Mouse (Mus musculus) frontal cortex, adult 2 months (tissue): ENCODE results near the gene Caps2. TPM values are rescaled to one million over a fixed set of nuclear protein-coding genes. Genes with fewer than 3 reads are reported as not detected.
"Not testable (repeated sequence)": the region's sequence is repeated elsewhere in the genome, so short reads cannot be mapped to it uniquely, and the experiment has no call there.

ENCODE experiments used
- DNase-seq, 2 experiments: peaks; one replicate each; pipeline ENCODE4 v3.0.0; 2022; ENCODE audit warnings: low spot score in 1 of 2; ENCODE audit errors: extremely low spot score in 1 of 2
- polyA plus RNA-seq: library from polyadenylated mRNA; depleted of rRNA; stranded (reverse); fragments of >200 nt; gene quantifications from 2 replicates; pipeline ENCODE4 v1.2.3, GENCODE M21; 2012; rRNA removed

Gene Caps2
- 0.25 and 0.46 TPM in 2 replicates for polyA plus RNA-seq

- DNase-seq, result peak in 1 of 2 experiments; percentile 8
These were observed at the start of gene Caps2 for GRCm38 (mm10) chr10:112163168-112163766. Gene Caps2 (plus strand): TSS chr10:112163621.

DNA sequence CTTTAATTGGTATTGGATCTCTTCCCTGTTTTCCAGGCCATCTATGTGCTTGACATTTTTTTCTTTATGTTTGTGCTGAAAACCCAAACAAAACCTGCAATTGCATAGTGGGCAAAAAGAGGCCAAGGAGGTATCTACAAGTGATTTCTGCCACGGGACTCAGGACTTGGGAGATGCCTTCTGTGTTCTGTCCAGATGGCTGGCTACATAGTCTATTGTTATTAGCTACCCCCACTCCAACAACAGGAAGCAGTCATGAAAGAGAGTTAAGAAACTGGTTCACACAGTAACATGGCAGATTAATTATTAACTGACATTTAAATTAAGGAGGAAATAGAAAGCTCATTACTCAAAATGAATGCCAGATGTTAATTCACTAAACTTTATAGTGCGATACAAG lies 38.3 kb upstream of the Caps2 start:
- DNase-seq, result not testable (repeated sequence)

GRCm38 (mm10) chr10:112127682-112128230 lies 35.7 kb upstream of the Caps2 start:
- not testable (repeated sequence) for DNase-seq

DNA sequence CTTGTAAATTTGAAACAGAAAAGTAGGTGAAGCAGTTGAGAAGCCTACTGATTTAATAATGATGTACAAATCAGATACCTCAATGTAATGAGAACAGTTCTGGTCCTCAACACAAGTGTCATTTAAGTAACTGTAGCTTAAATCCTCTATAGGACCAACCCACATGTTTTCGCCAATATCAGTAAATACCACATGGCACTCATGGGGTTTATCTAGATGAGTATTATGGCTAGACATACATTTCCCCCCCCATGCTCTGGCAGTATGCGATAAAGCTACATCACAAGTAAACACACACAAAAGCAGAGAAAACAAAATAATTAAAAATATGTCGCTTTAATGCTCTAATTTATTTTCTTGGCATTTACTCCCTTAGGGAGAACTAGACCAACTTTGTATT lies 31.2 kb upstream of the Caps2 start:
- no peak for DNase-seq

DNA sequence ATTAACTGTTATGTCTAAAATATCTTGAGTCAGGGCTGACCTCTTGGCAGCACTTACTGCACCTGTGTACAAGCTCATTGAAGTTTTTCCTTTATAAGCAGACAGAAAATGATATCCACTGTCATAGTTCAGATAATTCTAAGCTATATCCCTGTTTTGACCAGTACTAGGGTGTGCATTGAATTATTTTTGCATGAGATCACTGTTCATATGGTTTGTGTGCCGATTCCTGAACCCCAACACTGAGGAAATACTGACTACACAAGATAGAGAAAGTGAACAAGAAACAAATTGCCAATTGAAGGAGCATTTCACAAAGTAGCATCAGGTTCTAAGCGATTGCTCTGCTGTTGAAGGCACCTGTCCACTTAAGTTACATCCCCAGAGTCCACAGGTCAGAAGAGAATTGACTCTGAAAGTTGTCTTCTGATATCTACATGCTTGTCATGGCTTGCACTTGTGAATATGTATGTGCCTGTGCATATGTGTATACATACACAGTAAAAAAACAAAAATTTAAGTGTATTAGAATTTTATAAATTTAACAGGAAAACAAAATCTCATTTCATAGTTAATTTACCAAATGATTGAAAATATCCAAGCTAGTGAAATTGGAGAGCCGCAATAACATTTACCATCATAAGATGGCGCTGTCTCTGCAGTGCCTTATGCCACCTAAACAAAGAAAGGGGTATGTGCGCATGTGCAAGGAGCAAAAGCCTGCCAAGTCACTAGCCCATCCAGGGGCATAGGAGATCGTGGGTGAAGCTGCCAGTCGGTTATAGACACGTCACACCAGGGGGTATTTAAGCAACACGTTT lies 25.2 kb upstream of the Caps2 start:
- peak; percentile 31 to 72 for DNase-seq

DNA sequence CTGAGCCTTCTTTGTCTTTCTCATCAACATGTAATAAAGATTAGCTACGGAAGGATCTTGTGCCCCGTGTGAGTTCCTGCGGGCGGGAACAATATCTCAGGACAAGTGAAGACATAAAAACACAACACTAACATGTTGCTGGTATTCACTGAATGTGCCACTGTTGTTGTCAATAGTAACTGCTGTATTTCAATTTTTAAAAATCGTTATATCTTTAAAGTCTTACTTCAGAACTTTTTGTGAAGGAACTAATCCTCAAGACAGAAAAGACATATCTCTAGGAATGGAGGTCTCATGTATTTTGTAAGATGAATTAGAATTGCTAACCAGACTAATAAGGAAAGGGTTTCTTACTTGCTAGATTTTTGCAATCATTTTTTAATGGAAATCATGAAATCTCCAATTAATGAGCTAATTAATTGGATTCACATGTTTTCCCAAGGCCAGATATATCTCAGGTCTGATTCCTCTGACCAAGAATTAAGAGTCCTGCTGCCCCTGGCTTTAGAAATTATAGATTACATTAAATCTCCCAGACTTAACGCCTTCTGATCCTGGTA lies 24.5 kb upstream of the Caps2 start:
- DNase-seq, result no peak

DNA sequence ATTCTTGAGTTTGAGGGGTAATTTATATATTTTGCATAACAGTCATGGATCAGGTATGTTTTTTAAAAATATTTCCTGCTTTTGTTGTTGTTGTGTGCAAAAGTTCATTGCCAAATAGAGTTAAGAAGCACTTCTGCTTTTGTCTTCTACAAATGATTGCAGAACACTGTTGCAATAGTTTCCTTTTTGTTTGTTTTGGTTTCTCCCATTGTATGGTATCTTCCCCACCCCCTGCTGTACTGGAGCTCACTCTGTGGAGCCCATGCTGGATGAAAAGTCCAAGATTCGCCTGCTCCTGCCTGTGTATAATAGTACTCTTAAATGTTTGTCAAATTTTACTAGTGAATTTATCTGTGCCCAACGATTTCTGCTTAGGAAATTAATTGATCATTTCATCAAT lies 23.6 kb upstream of the Caps2 start:
- no peak for DNase-seq

GRCm38 (mm10) chr10:112159882-112160560 lies 3.4 kb upstream of the Caps2 start, which contains the start of gene Glipr1l3:
Gene Glipr1l3 (minus strand): TSS chr10:112160327.
- DNase-seq, result peak; percentile 85 to 95

DNA sequence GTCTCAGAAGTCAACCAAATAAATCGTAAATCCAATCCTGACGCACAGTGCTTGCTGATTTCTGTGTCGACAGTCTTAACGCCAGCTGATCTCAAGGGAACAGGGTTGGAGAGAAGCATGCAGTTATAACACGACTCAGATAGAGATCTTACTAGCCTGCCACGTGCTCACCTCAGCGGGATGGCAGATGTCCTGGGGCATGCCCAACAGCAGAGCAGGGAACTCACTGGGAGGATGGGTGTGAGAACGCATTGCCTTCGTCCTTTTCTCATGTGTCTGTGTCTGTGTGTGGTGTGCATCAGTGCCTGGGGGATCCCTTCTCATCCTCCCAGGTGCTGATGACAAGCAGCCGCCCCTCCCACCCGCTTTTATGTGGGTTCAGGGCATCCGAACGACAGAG lies 13.6 kb downstream of the Caps2 start:
- DNase-seq, result not testable (repeated sequence)

- DNase-seq, result not testable (repeated sequence)
These were observed 30.5 kb downstream of the Caps2 start for GRCm38 (mm10) chr10:112193919-112194318.

DNA sequence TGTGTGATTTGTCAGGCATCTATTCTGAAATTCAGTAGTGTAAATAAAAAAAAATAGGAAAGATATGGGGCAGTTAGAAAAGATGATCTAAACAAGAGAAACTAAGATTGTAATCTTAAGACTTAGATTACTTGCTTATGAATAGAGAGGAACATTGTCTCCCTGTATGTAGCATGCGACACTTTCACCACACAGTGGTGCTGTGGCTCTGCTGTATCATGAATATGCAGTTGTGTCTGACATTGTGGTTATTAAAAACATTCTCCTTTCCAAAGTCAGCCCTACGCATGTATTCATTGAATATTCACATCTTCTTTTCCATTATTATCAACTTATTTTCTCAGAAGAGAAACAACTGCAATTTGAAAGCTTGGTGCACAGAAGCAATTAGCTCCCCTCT lies 40.0 kb downstream of the Caps2 start:
- peak; percentile 9 to 79 for DNase-seq

DNA sequence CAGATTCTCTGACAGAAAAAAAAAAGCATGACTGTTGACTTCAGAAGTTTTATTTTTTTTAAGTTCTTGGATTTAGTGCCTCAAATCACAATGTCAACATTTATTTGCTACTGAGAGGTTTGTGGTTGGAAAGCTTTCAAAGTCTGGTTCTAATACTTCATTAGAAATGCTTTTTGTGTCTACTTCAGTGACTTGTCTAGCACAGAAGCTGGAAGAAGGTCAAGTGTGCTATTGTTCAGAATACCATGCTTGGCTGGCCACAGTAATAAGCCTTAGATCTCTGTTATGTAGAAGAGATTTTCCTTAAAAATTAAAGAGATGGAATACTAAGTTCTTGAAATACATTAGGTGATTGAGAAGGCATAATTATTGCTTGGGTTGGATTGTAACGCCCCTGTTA lies 63.7 kb downstream of the Caps2 start:
- no peak for DNase-seq

GRCm38 (mm10) chr10:112229091-112229843 lies 65.8 kb downstream of the Caps2 start:
- not testable (repeated sequence) for DNase-seq

GRCm38 (mm10) chr10:112232733-112233132 lies 69.3 kb downstream of the Caps2 start:
- DNase-seq, result not testable (repeated sequence)

- not testable (repeated sequence) for DNase-seq
These were observed 72.0 kb downstream of the Caps2 start for GRCm38 (mm10) chr10:112235396-112235940.

DNA sequence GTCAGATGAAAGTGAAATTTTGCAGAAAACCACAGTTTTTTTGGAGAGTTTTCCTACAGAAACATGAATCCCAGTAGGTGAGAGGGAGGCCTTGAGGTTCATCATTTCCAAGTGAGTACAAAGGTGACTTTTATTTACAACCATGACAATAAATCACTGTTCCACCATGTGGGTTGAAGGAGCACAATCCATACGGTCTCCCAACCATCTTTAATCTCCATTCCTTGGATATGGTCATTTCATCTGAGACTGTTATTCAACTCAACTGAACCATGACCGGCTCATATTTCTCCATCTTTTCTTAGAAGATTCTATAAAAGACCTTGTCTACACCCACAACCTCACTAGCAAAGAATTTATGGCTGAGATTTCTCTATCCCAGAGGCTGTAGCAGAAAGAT lies 84.9 kb downstream of the Caps2 start:
- DNase-seq, result no peak

- peak; percentile 20 to 64 for DNase-seq
These were observed 100.0 kb downstream of the Caps2 start for GRCm38 (mm10) chr10:112263467-112263866.
